Mouse (Mus musculus): Measurements from ENCODE around the gene Slc39a11. TPM values are rescaled to one million over a fixed set of nuclear protein-coding genes. Genes with fewer than 3 reads are reported as not detected.

The Slc39a11 gene
- polyA plus RNA-seq, 1 experiment: 14.7 TPM

DNA sequence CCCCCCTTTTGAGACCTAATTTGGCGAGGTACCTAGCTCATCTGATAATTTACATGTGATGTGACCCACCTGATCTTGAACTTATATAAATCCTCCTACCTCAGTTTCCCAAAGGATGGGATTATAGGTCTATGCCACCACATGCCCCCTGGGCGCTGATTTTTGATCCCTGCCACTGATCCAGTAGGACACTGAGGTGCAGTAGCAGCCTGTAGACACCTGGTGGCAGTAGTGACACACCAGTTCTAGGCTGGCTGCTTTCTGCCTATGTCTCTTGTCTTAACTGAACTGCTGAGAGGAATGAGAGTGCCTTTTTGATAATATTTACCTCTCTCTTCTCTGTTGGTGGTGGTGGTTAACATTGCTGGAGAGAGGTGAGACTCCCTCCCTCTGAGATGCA, 352.1 kb downstream of the Slc39a11 start:
- H3K4me1 ChIP-seq (ENCODE audit: control insufficient read depth, insufficient read depth, low read length): no peaks in the 10 kb centered on the region
- peak; percentile 85 for TF ChIP-seq CTCF (IDR thresholded peaks at IDR 0.05; ENCODE audit: control insufficient read depth, insufficient read depth, low read length)
- no peak for TF ChIP-seq POLR2A (IDR thresholded peaks at IDR 0.05; ENCODE audit: borderline replicate concordance, control insufficient read depth, low read depth, low read length)
- H3K4me3 ChIP-seq (replicated peaks; ENCODE audit: control insufficient read depth, low read depth, low read length): no peak overlapping the region
- no peak overlapping the region for H3K27ac ChIP-seq (ENCODE audit: control insufficient read depth, insufficient read depth, low read depth, low read length, poor library complexity)
- WGBS: 44% methylated on average over 2 of the region's 2 CpGs

DNA sequence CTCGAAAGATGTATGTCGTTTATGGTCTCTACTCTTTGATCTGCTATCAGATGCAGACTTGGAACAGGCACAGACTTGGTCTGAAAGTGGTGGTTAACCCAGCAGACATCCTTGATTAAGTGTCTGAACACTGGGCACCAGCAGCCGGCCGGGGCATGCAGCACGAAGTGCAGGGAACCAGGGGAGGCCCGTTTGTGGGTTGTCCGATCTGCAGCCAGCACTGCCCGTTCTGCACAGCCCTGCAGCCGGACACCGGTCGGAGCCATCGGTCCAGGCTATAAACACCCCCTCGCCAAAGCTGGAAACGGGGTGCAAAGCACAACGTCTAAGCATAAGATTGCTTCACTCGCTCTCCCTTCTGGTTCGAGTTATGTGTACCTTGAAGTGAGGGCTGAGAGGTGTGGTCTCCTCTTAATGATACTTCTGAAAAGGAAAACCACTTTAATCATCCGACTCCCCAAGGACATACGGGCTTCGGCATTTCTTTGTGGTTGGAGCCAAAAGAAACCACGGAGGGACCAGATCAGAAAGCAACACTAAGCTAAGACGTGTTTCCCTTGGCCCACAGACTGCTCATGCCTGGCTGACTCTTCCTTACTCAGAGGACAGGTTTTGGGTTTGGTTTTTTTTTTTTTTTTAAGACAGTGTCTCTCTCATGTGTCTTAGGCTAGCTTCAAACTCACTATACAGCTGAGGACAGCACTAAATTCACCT, 352.8 kb downstream of the Slc39a11 start:
- WGBS: 82% methylated on average over 22 of the region's 22 CpGs
- Histone ChIP-seq H3K4me3 (replicated peaks; ENCODE audit: control insufficient read depth, low read depth, low read length) (no peak overlapping the region), H3K4me1 (ENCODE audit: control insufficient read depth, insufficient read depth, low read length) (no peaks in the 10 kb centered on the region), H3K27ac (ENCODE audit: control insufficient read depth, insufficient read depth, low read depth, low read length, poor library complexity) (no peak overlapping the region; the same call in 1 of the 2 replicates)
- no peak for TF ChIP-seq POLR2A (IDR thresholded peaks at IDR 0.05; ENCODE audit: borderline replicate concordance, control insufficient read depth, low read depth, low read length)

DNA sequence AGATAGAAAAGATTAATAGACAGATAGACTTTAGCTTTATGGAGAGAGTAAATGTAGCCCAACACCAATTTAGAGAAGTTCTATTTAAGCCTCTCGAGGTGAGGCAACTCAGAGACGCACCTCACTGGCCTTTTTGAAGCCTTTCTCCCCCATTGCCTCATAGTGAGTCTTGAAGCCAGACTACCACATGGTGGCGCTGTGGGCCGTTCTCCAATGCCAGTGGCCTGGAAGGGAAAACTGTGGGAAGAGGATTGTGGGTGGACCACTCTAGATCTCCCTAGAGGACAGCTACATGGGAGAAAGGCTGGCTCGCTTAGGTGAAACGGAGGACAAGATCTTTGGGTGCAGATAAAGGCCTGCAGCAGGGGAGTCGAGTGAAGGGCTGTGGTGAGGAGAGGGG, 353.7 kb downstream of the Slc39a11 start:
- Histone ChIP-seq H3K27ac (ENCODE audit: control insufficient read depth, insufficient read depth, low read depth, low read length, poor library complexity) (no peak overlapping the region), H3K4me1 (ENCODE audit: control insufficient read depth, insufficient read depth, low read length) (no peaks in the 10 kb centered on the region), H3K4me3 (replicated peaks; ENCODE audit: control insufficient read depth, low read depth, low read length) (no peak overlapping the region)
- 52% methylated on average over 7 of the region's 7 CpGs for WGBS
- TF ChIP-seq CTCF (IDR thresholded peaks at IDR 0.05; ENCODE audit: control insufficient read depth, insufficient read depth, low read length) (peak; percentile 51), POLR2A (IDR thresholded peaks at IDR 0.05; ENCODE audit: borderline replicate concordance, control insufficient read depth, low read depth, low read length) (no peak)

DNA sequence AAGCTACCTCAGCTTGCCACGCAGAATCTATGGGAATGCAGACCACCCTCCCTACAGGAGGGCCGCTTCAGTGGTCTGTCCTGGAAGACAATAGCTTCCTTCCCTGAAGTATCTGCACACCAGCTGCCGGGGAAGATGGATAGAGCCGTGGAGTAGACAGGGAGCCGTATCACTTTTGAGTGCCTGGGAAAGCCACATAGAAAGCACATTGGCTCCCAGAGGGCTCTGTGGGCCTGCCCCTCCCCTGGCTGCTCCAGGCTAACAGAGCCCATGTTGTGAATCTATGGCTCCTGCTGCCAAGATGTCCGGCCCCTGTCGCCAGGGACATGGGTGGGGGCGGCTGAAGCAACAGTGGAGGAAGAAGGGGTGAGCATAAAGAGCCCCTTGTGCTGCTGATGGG, 355.4 kb downstream of the Slc39a11 start:
- Histone ChIP-seq H3K4me1 (ENCODE audit: control insufficient read depth, insufficient read depth, low read length) (no peaks in the 10 kb centered on the region), H3K27ac (ENCODE audit: control insufficient read depth, insufficient read depth, low read depth, low read length, poor library complexity) (no peak overlapping the region), H3K4me3 (replicated peaks; ENCODE audit: control insufficient read depth, low read depth, low read length) (no peak overlapping the region)
- TF ChIP-seq CTCF (IDR thresholded peaks at IDR 0.05; ENCODE audit: control insufficient read depth, insufficient read depth, low read length) (no peak), POLR2A (IDR thresholded peaks at IDR 0.05; ENCODE audit: borderline replicate concordance, control insufficient read depth, low read depth, low read length) (no peak)
- WGBS: 89% methylated on average over 8 of the region's 8 CpGs

DNA sequence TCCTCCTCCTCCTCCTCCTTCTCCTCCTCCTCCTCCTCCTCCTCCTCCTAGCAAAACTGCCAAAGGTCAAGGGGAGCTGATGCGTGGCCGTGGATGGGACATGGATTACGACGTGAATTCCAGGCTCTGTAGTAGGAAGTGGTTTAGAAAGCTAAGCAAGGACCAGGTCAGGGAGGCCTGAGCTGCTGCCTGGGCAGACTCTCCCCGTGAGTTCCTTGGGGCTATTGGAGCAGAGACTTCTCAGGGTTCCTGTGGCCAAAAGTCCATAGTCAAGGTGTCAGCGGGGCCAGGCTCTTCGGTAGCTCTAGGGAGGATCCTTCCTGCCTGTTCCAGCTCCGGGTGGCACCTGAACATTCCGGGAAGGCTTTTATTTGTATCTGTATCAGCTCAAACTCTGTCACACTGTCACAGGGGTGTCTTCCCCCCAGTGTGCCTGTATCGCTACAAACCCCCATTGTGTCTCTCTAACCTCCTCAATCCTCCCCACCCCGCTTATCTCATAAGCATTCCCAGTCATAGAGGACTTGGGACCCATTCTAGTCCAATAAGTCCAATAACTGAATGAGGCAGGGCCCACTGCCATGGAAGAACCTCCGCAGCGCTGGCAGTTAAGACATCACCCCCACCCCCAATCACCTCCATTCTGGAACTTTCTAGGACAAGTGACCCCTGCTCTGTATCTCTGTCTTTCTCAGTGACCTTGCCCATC, 356.8 kb downstream of the Slc39a11 start:
- 81% methylated on average over 13 of the region's 13 CpGs for WGBS
- no peak for TF ChIP-seq CTCF (IDR thresholded peaks at IDR 0.05; ENCODE audit: control insufficient read depth, insufficient read depth, low read length)
- TF ChIP-seq POLR2A (IDR thresholded peaks at IDR 0.05; ENCODE audit: borderline replicate concordance, control insufficient read depth, low read depth, low read length): no peak
- no peaks in the 10 kb centered on the region; the same call in 1 of the 2 replicates for H3K4me1 ChIP-seq (ENCODE audit: control insufficient read depth, insufficient read depth, low read length)
- no peak overlapping the region for H3K4me3 ChIP-seq (replicated peaks; ENCODE audit: control insufficient read depth, low read depth, low read length)
- no peak overlapping the region for H3K27ac ChIP-seq (ENCODE audit: control insufficient read depth, insufficient read depth, low read depth, low read length, poor library complexity)

DNA sequence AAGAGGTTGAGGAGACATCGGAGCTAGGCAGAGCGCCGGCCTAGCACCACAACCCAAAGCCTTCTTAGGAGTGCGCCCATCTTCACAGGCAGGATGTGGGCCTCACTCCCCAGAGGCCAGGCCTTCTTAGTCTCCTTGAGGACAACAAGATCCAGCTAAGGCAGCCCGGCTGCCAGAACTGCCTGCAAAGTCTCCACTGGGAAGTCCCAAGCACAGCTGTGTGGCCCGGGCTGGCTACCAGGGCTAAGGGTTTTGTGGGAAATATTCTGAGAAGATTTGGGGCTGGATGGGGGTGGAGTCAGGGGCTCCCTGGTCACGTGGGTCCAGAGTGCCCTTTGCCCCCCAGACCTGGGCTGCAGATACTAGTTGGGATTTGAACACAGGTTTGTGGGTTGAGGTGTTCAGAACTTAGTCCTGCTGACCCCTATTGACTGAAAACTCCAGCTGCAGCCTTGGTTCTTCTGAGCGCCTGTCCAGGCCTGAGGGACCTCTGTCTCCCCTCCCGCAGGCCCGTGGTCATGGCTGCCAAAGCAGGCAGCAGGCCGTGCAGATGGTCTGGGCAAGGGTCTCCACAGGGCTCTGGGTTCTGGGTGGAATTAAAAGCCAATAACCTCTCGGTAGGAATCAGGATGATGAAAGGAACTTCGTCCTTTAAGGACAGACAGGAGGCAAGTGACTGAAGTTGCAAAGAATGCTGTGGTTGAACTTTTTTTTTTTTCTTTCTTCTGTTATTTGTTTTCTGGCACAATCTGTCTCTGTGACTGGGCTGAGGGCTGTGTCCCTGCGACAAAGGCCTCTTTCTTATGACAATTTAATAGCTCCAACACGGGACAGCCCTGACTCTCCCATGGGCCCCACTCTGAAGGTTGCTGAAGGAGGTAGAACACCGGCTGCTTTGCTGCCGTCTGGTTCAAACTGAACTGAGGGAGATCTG, 357.8 kb downstream of the Slc39a11 start:
- Histone ChIP-seq H3K27ac (ENCODE audit: control insufficient read depth, insufficient read depth, low read depth, low read length, poor library complexity) (no peak overlapping the region), H3K4me3 (replicated peaks; ENCODE audit: control insufficient read depth, low read depth, low read length) (no peak overlapping the region), H3K4me1 (ENCODE audit: control insufficient read depth, insufficient read depth, low read length) (no peaks in the 10 kb centered on the region; the same call in 1 of the 2 replicates)
- no peak for TF ChIP-seq CTCF (IDR thresholded peaks at IDR 0.05; ENCODE audit: control insufficient read depth, insufficient read depth, low read length)
- TF ChIP-seq POLR2A (IDR thresholded peaks at IDR 0.05; ENCODE audit: borderline replicate concordance, control insufficient read depth, low read depth, low read length): no peak
- 81% methylated on average over 17 of the region's 17 CpGs for WGBS

DNA sequence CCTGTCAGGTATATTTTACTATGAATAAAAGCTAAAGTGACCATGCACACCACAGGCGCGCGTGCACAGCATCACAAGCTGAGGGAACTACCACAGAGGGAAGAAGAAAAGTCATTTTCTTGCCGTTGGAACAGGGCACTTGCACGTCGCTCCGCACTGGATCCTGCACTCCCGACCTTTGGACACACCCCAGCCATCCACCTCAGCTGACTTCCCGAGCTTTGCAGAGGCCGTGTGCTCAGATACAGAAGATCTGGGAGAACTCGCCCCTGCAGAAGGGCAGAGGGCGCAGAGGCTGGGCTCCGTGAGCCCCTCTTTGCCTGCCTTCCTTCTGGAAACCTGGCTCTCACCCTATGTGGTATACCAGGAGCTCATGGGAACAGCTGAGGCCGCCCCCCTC, 359.0 kb downstream of the Slc39a11 start:
- no peak overlapping the region for H3K4me3 ChIP-seq (replicated peaks; ENCODE audit: control insufficient read depth, low read depth, low read length)
- no peak for TF ChIP-seq POLR2A (IDR thresholded peaks at IDR 0.05; ENCODE audit: borderline replicate concordance, control insufficient read depth, low read depth, low read length)
- no peak for TF ChIP-seq CTCF (IDR thresholded peaks at IDR 0.05; ENCODE audit: control insufficient read depth, insufficient read depth, low read length)
- H3K4me1 ChIP-seq (ENCODE audit: control insufficient read depth, insufficient read depth, low read length): no peaks in the 10 kb centered on the region; the same call in 1 of the 2 replicates
- 91% methylated on average over 14 of the region's 14 CpGs for WGBS
- no peak overlapping the region for H3K27ac ChIP-seq (ENCODE audit: control insufficient read depth, insufficient read depth, low read depth, low read length, poor library complexity)
